Mouse (Mus musculus) lung, postnatal 0 days (tissue): Measurements from ENCODE around the gene Arnt2.

Source experiments
- CTCF ChIP-seq: IDR thresholded peaks from 2 replicates; pipeline ENCODE4 v1.5.1; 2016; ENCODE audit warnings: antibody characterized with exemption, mild to moderate bottlenecking
- EP300 ChIP-seq: IDR thresholded peaks from 2 replicates; pipeline ENCODE4 v1.6.1; 2016; ENCODE audit warnings: antibody characterized with exemption, mild to moderate bottlenecking, control low read depth

GRCm38 (mm10) chr7:84386472-84386871, 23.5 kb downstream of the Arnt2 start:
- TF ChIP-seq CTCF: no peak
- TF ChIP-seq EP300: no peak
